Comparison of ENCODE assay signal across 18 mouse cellular contexts in the genomic region with DNA sequence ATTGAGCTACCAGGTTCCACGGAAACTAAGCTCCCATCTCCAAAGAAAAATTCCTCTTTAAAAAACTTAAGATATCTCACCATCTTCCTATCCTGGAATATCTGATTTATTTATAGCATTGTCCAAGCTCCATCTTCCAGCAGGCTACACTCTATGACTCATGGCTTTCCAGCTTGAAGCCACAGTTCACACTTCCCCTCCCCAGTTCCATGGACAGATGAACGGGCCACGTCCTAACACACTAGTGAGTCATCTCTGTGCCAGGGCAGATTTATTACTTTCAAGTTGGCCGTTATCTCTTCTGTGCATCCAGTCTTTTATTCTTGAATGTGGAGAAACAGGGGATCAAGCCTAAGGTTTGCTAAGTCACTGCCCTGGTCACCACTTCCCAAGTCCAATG.
DNase-seq lines count a peak whose midpoint lies in the region; ATAC-seq lines count a peak whose summit lies in the region.
"Had no signal": no experiment of that assay in that cellular context is flagged by ENCODE, and none has a peak within 500 bp of the region (broad histone marks: within the 10 kb centered on the region; RNA-seq: fewer than 3 reads in every experiment).

No protein-coding gene starts in this region.

- H3K4me3 ChIP-seq in midbrain, embryonic 11.5 days (ENCODE audit: low read depth, low read length) = no peak overlapping the region
- H3K4me3 ChIP-seq: forebrain, embryonic 13.5 days; limb, embryonic 12.5 days; liver, embryonic 13.5 days had no signal

- H3K9ac ChIP-seq in midbrain, embryonic 11.5 days (ENCODE audit: low read length) = no peak overlapping the region
- H3K9ac ChIP-seq: forebrain, embryonic 13.5 days; limb, embryonic 12.5 days; liver, embryonic 13.5 days had no signal

- H3K9me3 ChIP-seq in midbrain, embryonic 11.5 days (ENCODE audit: control insufficient read depth, low read length) = no peaks in the 10 kb centered on the region
- H3K9me3 ChIP-seq: forebrain, embryonic 13.5 days; limb, embryonic 12.5 days; liver, embryonic 13.5 days had no signal

- H3K4me1 ChIP-seq in midbrain, embryonic 11.5 days (ENCODE audit: control insufficient read depth, insufficient read depth, low read length) = no peaks in the 10 kb centered on the region
- H3K4me1 ChIP-seq: forebrain, embryonic 13.5 days; limb, embryonic 12.5 days; liver, embryonic 13.5 days had no signal

- H3K36me3 ChIP-seq in midbrain, embryonic 11.5 days (ENCODE audit: control insufficient read depth, insufficient read depth, low read length) = no peaks in the 10 kb centered on the region
- H3K36me3 ChIP-seq: limb, embryonic 12.5 days; liver, embryonic 13.5 days had no signal

- peak; percentile 9 to 25 for DNase-seq in frontal cortex, postnatal 36 days (ENCODE audit: low spot score in 2 of 2)
- no peak for DNase-seq in frontal cortex, postnatal 10 days (ENCODE audit: low spot score in 2 of 2)
- DNase-seq in 3134 (ENCODE audit: extremely low read depth, insufficient read length, low spot score) (peak; percentile 16), 3T3-L1 (ENCODE audit: low read depth, low spot score) (peak; percentile 65)
- DNase-seq in adrenal gland, postnatal 14 days = peak; percentile 42
- no peak for DNase-seq in yolk sac, embryonic 10.5 days (ENCODE audit: low spot score)
- DNase-seq in midbrain, embryonic 11.5 days (ENCODE audit: low spot score, missing footprints) = no peak
- DNase-seq: heart, adult 18-20 months; kidney, adult 18-20 months; kidney, postnatal 10 days; liver, embryonic 13.5 days; midbrain, embryonic 14.5 days; retina, postnatal 1 day; thymus, adult 2 months had no signal

- 92% methylated on average over 4 of the region's 4 CpGs for WGBS in midbrain, embryonic 11.5 days

- ATAC-seq in midbrain, embryonic 11.5 days (ENCODE audit: low FRiP score) = no peak
- ATAC-seq: activated CD4-positive, CD25-positive, alpha-beta regulatory T cell, adult 4 months; forebrain, embryonic 13.5 days had no signal

- H3K27me3 ChIP-seq in midbrain, embryonic 11.5 days (ENCODE audit: control insufficient read depth, insufficient read depth, low read length) = no peaks in the 10 kb centered on the region
- H3K27me3 ChIP-seq: CH12.LX; forebrain, embryonic 13.5 days; limb, embryonic 12.5 days; liver, embryonic 13.5 days had no signal

- H3K4me2 ChIP-seq in midbrain, embryonic 11.5 days = no peak overlapping the region
- H3K4me2 ChIP-seq: forebrain, embryonic 13.5 days; limb, embryonic 12.5 days; liver, embryonic 13.5 days had no signal

- no peak overlapping the region for H3K27ac ChIP-seq in midbrain, embryonic 11.5 days (ENCODE audit: low read depth, low read length)
- H3K27ac ChIP-seq: forebrain, embryonic 13.5 days; limb, embryonic 12.5 days; liver, embryonic 13.5 days had no signal

Comparison
In these comparisons a context has a peak if more than half of its experiments do, and no peak if none do; other contexts are left out.
1. DNase-seq: peak in frontal cortex, postnatal 36 days (2 of 2), 3134 (single experiment), 3T3-L1 (single experiment) and adrenal gland, postnatal 14 days (single experiment); none in frontal cortex, postnatal 10 days (0 of 2), yolk sac, embryonic 10.5 days (single experiment) and midbrain, embryonic 11.5 days (single experiment).